In genomic region chr4:145135473-145135872, GRCm38 (mm10) we compare ENCODE assay signal across 19 mouse cellular contexts. TPM values are rescaled to one million over a fixed set of nuclear protein-coding genes. Genes with fewer than 3 reads are reported as not detected.
DNase-seq lines count a peak whose midpoint lies in the region; ATAC-seq and TF ChIP-seq lines count a peak whose summit lies in the region.
"Had no signal": no experiment of that assay in that cellular context is flagged by ENCODE, and none has a peak within 500 bp of the region (broad histone marks: within the 10 kb centered on the region; RNA-seq: fewer than 3 reads in every experiment).

No protein-coding gene starts in this region.

- intact Hi-C loops in left cerebral cortex, postnatal 4 days (cut with DNase I): no loop called here

- no peak overlapping the region for H3K27ac ChIP-seq in midbrain, embryonic 11.5 days (ENCODE audit: low read depth, low read length)
- no peak overlapping the region for H3K27ac ChIP-seq in midbrain, postnatal 0 days (ENCODE audit: low read depth, low read length)
- peak overlapping the region; percentile 75; the same call in 1 of the 2 replicates for H3K27ac ChIP-seq in stomach, embryonic 15.5 days
- peak overlapping the region; percentile 45 for H3K27ac ChIP-seq in stomach, postnatal 0 days (replicated peaks)
- H3K27ac ChIP-seq in liver, embryonic 11.5 days (ENCODE audit: low read depth, low read length): no peak overlapping the region
- H3K27ac ChIP-seq: embryonic facial prominence, embryonic 10.5 days; embryonic facial prominence, embryonic 12.5 days; forebrain, embryonic 13.5 days; forebrain, embryonic 15.5 days had no signal

- no peaks in the 10 kb centered on the region for H3K4me1 ChIP-seq in midbrain, embryonic 11.5 days (ENCODE audit: control insufficient read depth, insufficient read depth, low read length)
- H3K4me1 ChIP-seq in midbrain, postnatal 0 days (ENCODE audit: insufficient read depth, low read length): no peaks in the 10 kb centered on the region
- no peaks in the 10 kb centered on the region; the same call in 1 of the 2 replicates for H3K4me1 ChIP-seq in stomach, embryonic 15.5 days
- H3K4me1 ChIP-seq in stomach, postnatal 0 days (replicated peaks; ENCODE audit: control insufficient read depth, insufficient read depth): 0 out of 2 replicates have a peak, but pooled peaks cover 4% of the 10 kb centered on the region
- no peaks in the 10 kb centered on the region for H3K4me1 ChIP-seq in liver, embryonic 11.5 days (replicated peaks; ENCODE audit: control insufficient read depth, insufficient read depth, low read length)
- H3K4me1 ChIP-seq: embryonic facial prominence, embryonic 10.5 days; embryonic facial prominence, embryonic 12.5 days; forebrain, embryonic 13.5 days; forebrain, embryonic 15.5 days had no signal

- ATAC-seq in midbrain, embryonic 11.5 days (ENCODE audit: low FRiP score): no peak
- ATAC-seq in midbrain, postnatal 0 days (ENCODE audit: low FRiP score): no peak
- peak; percentile 49; the same call in 1 of the 2 replicates for ATAC-seq in stomach, embryonic 15.5 days (ENCODE audit: insufficient read depth, low FRiP score, low read depth)
- peak; percentile 71 for ATAC-seq in stomach, postnatal 0 days (ENCODE audit: low FRiP score, low TSS enrichment)
- no peak for ATAC-seq in liver, embryonic 11.5 days (replicated peaks; ENCODE audit: low FRiP score)
- ATAC-seq: forebrain, embryonic 13.5 days; forebrain, embryonic 15.5 days had no signal

- H3K36me3 ChIP-seq in midbrain, embryonic 11.5 days (ENCODE audit: control insufficient read depth, insufficient read depth, low read length): peaks cover 7% of the 10 kb centered on the region
- H3K36me3 ChIP-seq in midbrain, postnatal 0 days (ENCODE audit: insufficient read depth, low read length): peaks cover 75% of the 10 kb centered on the region
- peaks cover 31% of the 10 kb centered on the region for H3K36me3 ChIP-seq in stomach, embryonic 15.5 days
- H3K36me3 ChIP-seq in stomach, postnatal 0 days (ENCODE audit: control insufficient read depth, insufficient read depth, low read length): peaks cover 13% of the 10 kb centered on the region
- peaks cover 24% of the 10 kb centered on the region for H3K36me3 ChIP-seq in liver, embryonic 11.5 days (ENCODE audit: control insufficient read depth, insufficient read depth, low read length)

- DNase-seq in midbrain, embryonic 11.5 days (ENCODE audit: low spot score, missing footprints): peak; percentile 14
- DNase-seq in midbrain, postnatal 0 days (ENCODE audit: low spot score): no peak
- DNase-seq in stomach, postnatal 0 days (ENCODE audit: low spot score): peak; percentile 21
- no peak for DNase-seq in left cerebral cortex, postnatal 4 days
- no peak for DNase-seq in liver, embryonic 11.5 days (ENCODE audit: low spot score)
- DNase-seq: adrenal gland, adult 2 months; adrenal gland, postnatal 10 days; adrenal gland, postnatal 25 days; cerebellum, adult 11 months; cerebellum, adult 18-20 months; cerebellum, adult 8-10 months; cerebellum, adult 9-11 months; cerebellum, postnatal 14 days; cerebellum, postnatal 36 days had no signal

- TF ChIP-seq CTCF in midbrain, postnatal 0 days (IDR thresholded peaks at IDR 0.05): no peak
- TF ChIP-seq CTCF in stomach, postnatal 0 days (IDR thresholded peaks at IDR 0.05; ENCODE audit: low read depth): no peak

- no peak overlapping the region for H3K4me3 ChIP-seq in midbrain, embryonic 11.5 days (ENCODE audit: low read depth, low read length)
- H3K4me3 ChIP-seq in midbrain, postnatal 0 days (ENCODE audit: low read depth, low read length): no peak overlapping the region
- H3K4me3 ChIP-seq in stomach, embryonic 15.5 days (replicated peaks): no peak overlapping the region
- H3K4me3 ChIP-seq in stomach, postnatal 0 days (ENCODE audit: low read depth, low read length): no peak overlapping the region
- no peak overlapping the region for H3K4me3 ChIP-seq in liver, embryonic 11.5 days (ENCODE audit: low read depth, low read length)
- H3K4me3 ChIP-seq: embryonic facial prominence, embryonic 10.5 days; embryonic facial prominence, embryonic 12.5 days; forebrain, embryonic 13.5 days; forebrain, embryonic 15.5 days had no signal

- H3K9me3 ChIP-seq in midbrain, embryonic 11.5 days (ENCODE audit: control insufficient read depth, low read length): no peaks in the 10 kb centered on the region
- no peaks in the 10 kb centered on the region for H3K9me3 ChIP-seq in midbrain, postnatal 0 days (ENCODE audit: low read length)
- no peaks in the 10 kb centered on the region for H3K9me3 ChIP-seq in stomach, embryonic 15.5 days
- no peaks in the 10 kb centered on the region for H3K9me3 ChIP-seq in stomach, postnatal 0 days (ENCODE audit: control insufficient read depth, low read length)
- H3K9me3 ChIP-seq in liver, embryonic 11.5 days (ENCODE audit: control insufficient read depth, low read length): no peaks in the 10 kb centered on the region
- H3K9me3 ChIP-seq: embryonic facial prominence, embryonic 10.5 days; embryonic facial prominence, embryonic 12.5 days; forebrain, embryonic 13.5 days; forebrain, embryonic 15.5 days had no signal

- no peak overlapping the region for H3K9ac ChIP-seq in midbrain, embryonic 11.5 days (ENCODE audit: low read length)
- no peak overlapping the region for H3K9ac ChIP-seq in midbrain, postnatal 0 days (replicated peaks; ENCODE audit: low read length, poor library complexity, severe bottlenecking)
- H3K9ac ChIP-seq in stomach, embryonic 15.5 days: no peak overlapping the region
- H3K9ac ChIP-seq in stomach, postnatal 0 days (ENCODE audit: low read length): no peak overlapping the region
- H3K9ac ChIP-seq in liver, embryonic 11.5 days (ENCODE audit: low read depth, low read length): no peak overlapping the region
- H3K9ac ChIP-seq: embryonic facial prominence, embryonic 12.5 days; forebrain, embryonic 13.5 days; forebrain, embryonic 15.5 days had no signal

- no peaks in the 10 kb centered on the region for H3K27me3 ChIP-seq in midbrain, embryonic 11.5 days (ENCODE audit: control insufficient read depth, insufficient read depth, low read length)
- H3K27me3 ChIP-seq in midbrain, postnatal 0 days (ENCODE audit: insufficient read depth, low read length): no peaks in the 10 kb centered on the region
- H3K27me3 ChIP-seq in stomach, embryonic 15.5 days (replicated peaks): no peaks in the 10 kb centered on the region
- H3K27me3 ChIP-seq in stomach, postnatal 0 days (ENCODE audit: control insufficient read depth, insufficient read depth, low read length): no peaks in the 10 kb centered on the region
- H3K27me3 ChIP-seq in liver, embryonic 11.5 days (replicated peaks; ENCODE audit: control insufficient read depth, insufficient read depth, low read length): no peaks in the 10 kb centered on the region
- H3K27me3 ChIP-seq: embryonic facial prominence, embryonic 12.5 days; forebrain, embryonic 13.5 days; forebrain, embryonic 15.5 days had no signal

- H3K4me2 ChIP-seq in midbrain, embryonic 11.5 days: no peak overlapping the region
- no peak overlapping the region for H3K4me2 ChIP-seq in midbrain, postnatal 0 days (ENCODE audit: low read depth, low read length, poor library complexity, severe bottlenecking)
- no peak overlapping the region for H3K4me2 ChIP-seq in stomach, embryonic 15.5 days
- H3K4me2 ChIP-seq in stomach, postnatal 0 days (replicated peaks; ENCODE audit: low read depth): no peak overlapping the region
- H3K4me2 ChIP-seq in liver, embryonic 11.5 days: no peak overlapping the region
- H3K4me2 ChIP-seq: embryonic facial prominence, embryonic 12.5 days; forebrain, embryonic 13.5 days; forebrain, embryonic 15.5 days had no signal

- TF ChIP-seq EP300 in stomach, postnatal 0 days (optimal IDR thresholded peaks at IDR 0.05): no peak

- 93% methylated on average over 4 of the region's 4 CpGs for WGBS in midbrain, embryonic 11.5 days
- WGBS in midbrain, postnatal 0 days: 90% methylated on average over 4 of the region's 4 CpGs
- 53% methylated on average over 4 of the region's 4 CpGs for WGBS in stomach, embryonic 15.5 days
- whole genome bisulfite sequencing in stomach, postnatal 0 days: 34% methylated on average over 4 of the region's 4 CpGs
- 82% methylated on average over 4 of the region's 4 CpGs for WGBS in liver, embryonic 11.5 days

RNA-seq across cellular contexts. Expression of gene Vps13d, which starts 59.3 kb away (rescaled TPM):
- polyA plus RNA-seq in midbrain, embryonic 11.5 days (2014; fragmentation: Nextera tagmentation; extraction: Ambion mirVana): 8.2 and 8.7 TPM in 2 replicates
- total RNA-seq in midbrain, postnatal 0 days (2014; rRNA removed): 35.6 and 36.5 TPM in 2 replicates
- 7.8 and 9.1 TPM in 2 replicates for polyA plus RNA-seq in midbrain, postnatal 0 days (2015; fragmentation: Nextera tagmentation; extraction: Ambion mirVana)
- polyA plus RNA-seq in stomach, embryonic 15.5 days (2015; fragmentation: Nextera tagmentation; extraction: Ambion mirVana): 8.8 and 9.6 TPM in 2 replicates
- 7.2 and 8.1 TPM in 2 replicates for polyA plus RNA-seq in stomach, postnatal 0 days (2015; fragmentation: Nextera tagmentation; extraction: Ambion mirVana)
- 10 to 100 TPM; 50.3 to 51.0 TPM for total RNA-seq in left cerebral cortex, postnatal 4 days (2021)
- polyA plus RNA-seq in liver, embryonic 11.5 days (2014; fragmentation: Nextera tagmentation; extraction: Ambion mirVana): 7.4 and 11.7 TPM in 2 replicates

Comparison
In these comparisons a context has a peak if more than half of its experiments do, and no peak if none do; other contexts are left out.
1. DNase-seq: peak in midbrain, embryonic 11.5 days (single experiment) and stomach, postnatal 0 days (single experiment); none in midbrain, postnatal 0 days (single experiment), left cerebral cortex, postnatal 4 days (single experiment) and liver, embryonic 11.5 days (single experiment).
2. ATAC-seq: peak in stomach, embryonic 15.5 days (single experiment) and stomach, postnatal 0 days (single experiment); none in midbrain, embryonic 11.5 days (single experiment), midbrain, postnatal 0 days (single experiment) and liver, embryonic 11.5 days (single experiment).
3. H3K27ac ChIP-seq: peak in stomach, embryonic 15.5 days (single experiment) and stomach, postnatal 0 days (single experiment); none in midbrain, embryonic 11.5 days (single experiment), midbrain, postnatal 0 days (single experiment) and liver, embryonic 11.5 days (single experiment).